Mouse (Mus musculus): Measurements from ENCODE around the gene Cnr2.

DNA sequence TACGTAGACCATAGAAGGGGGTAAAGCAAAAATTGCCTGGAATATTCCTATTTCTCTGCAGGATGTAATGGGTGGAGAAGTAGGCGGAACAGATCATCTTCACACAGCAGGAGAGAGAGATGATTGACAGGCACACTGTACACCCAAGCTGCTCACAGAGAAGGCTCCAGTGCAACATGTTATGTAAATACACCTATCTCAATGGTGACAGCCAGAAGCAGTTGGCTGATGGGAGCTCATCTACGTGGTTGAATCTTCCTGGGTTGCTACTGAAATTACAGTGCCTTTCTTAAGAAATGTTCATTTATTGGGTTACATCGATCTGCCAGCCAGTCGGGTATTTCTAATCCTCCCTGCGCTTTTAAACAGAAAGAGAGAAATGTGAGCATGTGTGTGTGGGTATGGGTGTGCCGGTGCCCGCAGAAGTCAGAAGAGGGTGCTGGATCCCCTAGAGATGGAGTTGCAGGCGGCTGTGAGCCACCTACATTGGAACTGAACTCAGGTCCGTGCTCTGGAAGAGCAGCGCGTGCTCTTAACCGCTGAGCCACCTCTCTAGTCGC, 41.1 kb upstream of the Cnr2 start:
- TF ChIP-seq CTCF (conservative IDR thresholded peaks at IDR 0.05; ENCODE audit: low read length) (no peak), NANOG (IDR thresholded peaks at IDR 0.05; ENCODE audit: borderline replicate concordance, low read length) (no peak)

All from E14TG2a.4 (cell line).